Mouse (Mus musculus) spleen, adult 12 weeks (tissue): Measurements from ENCODE around the gene Baz1b.

Source experiments
- DNase-seq: peaks from one replicate; pipeline ENCODE4 v3.0.0; 2022; ENCODE audit warnings: low spot score

Baz1b gene

DNA sequence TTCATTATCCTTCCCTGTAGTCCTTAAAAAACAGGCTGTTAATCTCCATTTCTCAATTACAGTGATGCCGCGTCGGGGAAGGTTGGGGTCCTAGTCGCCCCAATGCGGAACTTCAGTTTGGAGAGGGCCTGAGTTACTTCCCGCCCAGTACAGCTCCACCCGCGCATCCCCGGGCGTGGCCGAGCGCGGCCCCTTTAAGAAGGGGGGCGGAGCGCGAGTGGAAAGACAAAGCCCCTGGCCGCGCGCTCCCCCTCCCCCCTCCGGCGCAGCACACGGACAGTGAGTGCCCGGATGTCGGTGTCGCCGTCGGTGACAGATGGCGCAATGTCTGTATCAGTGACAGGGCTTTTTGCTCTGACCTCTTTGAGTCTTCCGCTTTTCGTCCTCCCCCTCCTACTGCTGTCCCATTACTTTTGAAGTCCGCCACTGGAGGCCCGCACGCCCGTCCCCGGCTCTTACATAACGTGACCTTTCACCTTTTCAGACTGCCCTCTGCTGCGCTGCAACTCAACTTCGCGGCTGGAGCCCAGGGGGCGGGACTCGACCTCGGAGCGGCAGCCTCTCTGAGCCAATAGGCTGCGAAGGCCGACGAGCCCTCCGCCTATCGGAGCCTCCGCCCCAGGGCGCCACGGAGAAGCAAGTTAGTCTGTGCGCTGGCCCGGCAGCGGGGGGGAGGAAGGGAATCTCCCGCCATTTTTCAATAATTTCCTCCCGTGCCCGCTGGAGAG lies at the start of gene Baz1b:
TSS of gene Baz1b (plus strand) at position 644 of the 728 bp plus-strand sequence.
- peak; percentile 95 for DNase-seq

DNA sequence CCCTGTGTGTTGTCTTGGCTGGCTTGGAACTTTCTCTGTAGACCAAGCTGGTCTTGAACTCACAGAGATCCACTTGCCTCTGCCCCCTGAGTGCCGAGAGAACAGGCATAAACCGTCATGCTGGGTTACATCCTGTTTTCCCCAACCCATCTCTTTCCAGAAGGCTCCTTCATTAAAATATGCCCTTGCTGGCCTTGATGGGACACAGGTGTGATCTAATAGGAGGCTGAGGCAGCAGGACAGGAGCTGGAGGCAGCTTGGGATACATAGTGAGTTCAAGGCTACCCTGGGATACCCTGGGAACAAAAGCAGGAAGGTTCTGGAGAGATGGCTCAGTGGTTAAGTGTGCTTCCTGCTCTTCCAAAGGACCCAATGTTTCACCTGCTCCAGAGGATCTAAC lies 47.2 kb upstream of the Baz1b start:
- no peak for DNase-seq

DNA sequence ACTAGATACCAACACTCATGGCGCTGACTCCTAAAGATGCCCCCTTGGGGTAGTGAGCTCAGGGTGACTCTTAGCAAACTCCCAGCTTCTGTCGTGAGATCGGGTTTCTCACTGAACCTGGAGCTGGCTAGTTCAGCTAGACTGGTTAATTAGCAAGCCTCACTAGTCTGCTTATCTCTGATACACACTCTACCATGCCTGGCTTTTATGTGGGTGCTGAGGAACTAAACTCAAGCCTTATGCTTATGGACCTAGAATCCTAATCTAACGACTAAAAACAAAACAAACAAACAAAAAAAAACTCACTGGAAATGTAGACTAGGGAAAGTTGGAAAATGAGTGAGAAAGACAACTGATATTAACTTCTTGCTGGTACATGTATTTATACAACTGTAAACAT lies 42.6 kb upstream of the Baz1b start:
- DNase-seq: no peak

DNA sequence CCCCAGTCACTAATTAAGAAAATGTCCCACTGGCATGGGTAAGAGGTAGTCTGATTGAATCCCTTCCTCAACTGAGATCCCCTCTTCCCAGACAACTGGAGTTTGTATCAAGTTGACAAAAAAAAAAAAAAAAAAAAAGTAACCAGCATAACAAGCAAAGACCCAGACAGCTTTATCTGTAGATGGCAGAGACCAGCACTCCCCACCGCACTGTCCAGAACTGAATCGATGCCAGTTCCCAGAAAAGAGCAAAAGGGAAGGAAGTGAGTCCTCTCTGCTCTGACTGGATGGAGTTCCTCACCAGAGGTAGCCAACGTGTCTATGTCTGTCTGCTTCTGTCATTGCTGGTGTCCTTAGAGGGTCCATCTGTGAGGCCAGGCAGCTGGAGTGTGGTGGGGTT lies 41.5 kb upstream of the Baz1b start:
- DNase-seq: no peak

DNA sequence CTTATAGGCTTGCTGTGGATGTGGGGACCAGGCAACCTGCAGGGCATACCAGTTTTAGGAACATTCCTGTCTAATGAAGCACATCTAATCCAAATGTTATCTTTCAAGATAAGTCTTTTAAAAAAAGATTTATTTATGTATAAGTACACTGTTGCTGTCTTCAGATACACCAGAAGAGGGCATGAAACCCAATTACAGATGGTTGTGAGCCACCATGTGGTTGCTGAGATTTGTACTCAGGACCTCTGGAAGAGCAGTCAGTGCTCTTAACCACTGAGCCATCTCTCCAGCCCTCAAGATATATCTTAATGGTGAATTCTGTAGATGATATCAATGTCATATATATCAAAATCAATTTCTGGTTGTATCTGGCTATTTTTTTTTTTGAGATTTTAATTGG lies 41.1 kb upstream of the Baz1b start:
- no peak for DNase-seq

- no peak for DNase-seq
Measured at GRCm38 (mm10) chr5:135148715-135149052, 38.4 kb upstream of the Baz1b start.

DNA sequence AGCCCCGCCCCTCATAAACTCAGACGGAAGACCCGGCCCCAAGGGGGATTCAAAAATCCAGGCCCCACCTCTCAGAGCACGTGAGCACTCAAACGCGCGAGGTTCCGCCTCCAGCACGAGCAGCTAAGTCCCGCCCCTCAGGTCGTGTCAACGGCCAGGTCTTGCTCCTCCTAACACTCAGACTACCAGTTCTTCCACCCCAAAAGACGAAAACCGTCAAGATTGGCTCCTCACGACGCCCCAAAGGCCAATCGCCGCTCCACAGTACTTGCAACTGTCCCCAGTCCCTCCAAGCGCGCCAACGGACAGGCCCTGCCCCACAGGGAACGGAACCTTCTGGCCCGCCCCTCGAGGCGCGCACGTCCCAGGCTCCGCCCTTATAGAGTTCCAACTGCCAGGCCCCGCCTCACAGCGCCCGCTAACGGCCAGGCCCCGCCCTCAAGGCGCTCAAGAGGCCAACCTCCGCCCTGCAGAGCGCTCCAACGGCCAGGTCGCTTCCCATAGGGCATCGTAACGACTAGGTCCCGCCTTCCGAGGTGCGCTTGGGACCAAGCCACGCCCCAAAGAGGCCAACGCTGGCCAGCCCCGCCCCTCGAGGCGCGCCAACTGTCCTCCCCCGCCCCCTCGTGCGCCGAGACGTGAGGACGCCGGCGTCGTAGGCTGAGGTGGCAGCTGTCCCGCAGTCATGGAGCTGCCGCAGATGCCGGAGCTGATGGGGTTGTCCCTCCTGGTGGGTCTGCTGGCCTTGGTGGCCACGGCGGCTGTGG lies 37.8 kb upstream of the Baz1b start, which contains the start of gene Tbl2:
TSS of gene Tbl2 (plus strand) at position 605 of the 767 bp plus-strand sequence.
- peak; percentile 100 for DNase-seq

- no peak for DNase-seq
Measured at GRCm38 (mm10) chr5:135149820-135150178, 37.3 kb upstream of the Baz1b start.

- no peak for DNase-seq
Measured at GRCm38 (mm10) chr5:135156496-135156895, 30.6 kb upstream of the Baz1b start.

DNA sequence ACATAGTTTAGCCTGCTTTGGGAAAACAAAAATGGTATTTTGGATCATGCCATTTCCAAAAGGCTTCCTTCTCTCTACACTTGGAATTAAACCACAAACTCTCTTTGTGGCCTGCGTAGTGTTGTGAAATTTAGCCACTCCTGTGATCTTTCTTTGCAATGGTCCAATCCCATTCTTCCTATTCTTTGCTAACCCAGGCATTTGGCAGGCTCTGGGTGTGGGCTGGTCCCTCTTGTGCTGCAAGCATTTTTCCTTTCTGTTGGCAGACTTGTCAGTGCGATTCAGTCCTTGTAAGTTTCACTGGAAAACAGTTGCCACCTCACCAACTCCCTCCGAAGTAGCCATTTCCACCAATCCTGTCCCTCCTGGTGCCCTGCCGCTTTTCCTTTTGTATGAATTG lies 25.8 kb upstream of the Baz1b start:
- DNase-seq: no peak

DNA sequence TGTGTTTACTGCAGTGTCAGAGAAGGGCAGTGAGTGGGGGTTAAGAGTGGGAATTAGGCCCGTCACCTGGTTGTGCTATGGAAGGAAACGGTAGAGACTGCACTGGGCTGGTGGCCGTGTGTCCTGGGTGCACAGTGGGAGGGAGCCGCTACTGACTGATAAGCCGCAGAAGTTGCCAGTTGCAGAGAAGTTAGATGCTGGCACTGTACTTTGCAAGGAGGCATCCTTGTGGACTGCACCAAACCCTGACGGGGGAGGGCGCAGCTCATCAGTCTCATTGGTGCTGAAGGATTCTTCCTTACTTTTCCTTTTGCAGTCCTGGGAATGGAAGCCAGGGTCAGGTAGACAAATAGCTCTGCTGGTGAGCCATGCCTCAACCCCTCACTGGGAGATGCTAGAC lies 25.4 kb upstream of the Baz1b start:
- no peak for DNase-seq

DNA sequence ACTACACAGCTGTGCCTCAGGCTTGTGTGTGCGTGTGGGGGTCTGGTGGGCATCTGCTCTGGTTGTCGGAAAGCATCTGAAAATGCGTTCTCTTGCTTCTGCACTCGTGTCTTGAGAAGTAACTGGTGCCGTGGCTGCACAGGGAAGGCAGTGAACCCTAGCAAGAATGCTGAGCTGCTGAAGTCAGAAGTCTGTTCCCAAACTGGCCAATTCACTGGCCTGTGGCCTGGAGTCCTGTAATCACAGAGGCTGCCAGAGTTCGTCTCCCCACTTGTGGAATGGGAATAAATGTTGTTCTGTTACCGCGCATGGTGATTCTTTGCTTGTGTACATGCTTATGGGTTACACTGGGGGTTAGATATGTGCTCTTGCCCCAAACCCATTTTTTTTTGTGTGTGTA lies 24.7 kb upstream of the Baz1b start:
- no peak for DNase-seq

DNA sequence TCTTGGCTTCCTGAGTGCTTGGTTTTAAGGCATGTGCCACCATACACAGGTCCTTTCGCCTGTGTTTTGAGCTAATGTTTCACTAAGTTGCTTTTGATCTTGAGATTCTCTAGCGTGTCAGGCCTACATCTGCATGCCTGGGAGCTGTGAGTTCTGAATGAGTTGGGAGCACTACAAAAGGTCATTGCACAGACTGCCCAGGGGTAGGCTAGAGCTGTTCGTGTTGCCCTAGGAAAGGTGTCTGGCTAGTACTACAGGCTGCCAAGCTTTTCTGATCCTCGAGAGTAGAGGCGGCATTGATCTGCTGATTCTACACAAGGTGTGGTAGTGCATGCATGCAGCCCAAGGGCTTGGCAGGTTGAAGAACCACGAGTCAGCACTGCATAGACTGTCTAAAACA lies 24.2 kb upstream of the Baz1b start:
- no peak for DNase-seq

DNA sequence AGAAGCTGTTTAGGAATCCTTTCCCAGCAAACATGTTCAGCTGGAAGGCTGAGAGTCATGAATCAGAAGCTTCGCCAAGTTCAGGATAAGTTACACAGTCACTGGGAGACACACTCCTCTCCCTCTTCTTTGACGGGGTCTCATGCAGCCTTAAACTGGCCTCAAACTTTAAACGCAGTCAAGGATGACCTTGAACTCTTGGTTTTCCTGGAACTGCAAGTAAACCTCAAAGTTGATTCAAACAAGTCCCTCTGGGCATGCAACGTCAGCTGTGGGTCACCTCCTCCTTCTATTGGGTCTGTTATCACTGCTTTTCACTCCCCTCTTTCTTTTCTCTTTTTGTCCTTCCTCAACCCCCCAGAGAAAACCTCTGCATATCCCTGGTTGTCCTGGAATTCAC lies 20.2 kb upstream of the Baz1b start:
- no peak for DNase-seq

GRCm38 (mm10) chr5:135167469-135167868 lies 19.6 kb upstream of the Baz1b start:
- DNase-seq: no peak

DNA sequence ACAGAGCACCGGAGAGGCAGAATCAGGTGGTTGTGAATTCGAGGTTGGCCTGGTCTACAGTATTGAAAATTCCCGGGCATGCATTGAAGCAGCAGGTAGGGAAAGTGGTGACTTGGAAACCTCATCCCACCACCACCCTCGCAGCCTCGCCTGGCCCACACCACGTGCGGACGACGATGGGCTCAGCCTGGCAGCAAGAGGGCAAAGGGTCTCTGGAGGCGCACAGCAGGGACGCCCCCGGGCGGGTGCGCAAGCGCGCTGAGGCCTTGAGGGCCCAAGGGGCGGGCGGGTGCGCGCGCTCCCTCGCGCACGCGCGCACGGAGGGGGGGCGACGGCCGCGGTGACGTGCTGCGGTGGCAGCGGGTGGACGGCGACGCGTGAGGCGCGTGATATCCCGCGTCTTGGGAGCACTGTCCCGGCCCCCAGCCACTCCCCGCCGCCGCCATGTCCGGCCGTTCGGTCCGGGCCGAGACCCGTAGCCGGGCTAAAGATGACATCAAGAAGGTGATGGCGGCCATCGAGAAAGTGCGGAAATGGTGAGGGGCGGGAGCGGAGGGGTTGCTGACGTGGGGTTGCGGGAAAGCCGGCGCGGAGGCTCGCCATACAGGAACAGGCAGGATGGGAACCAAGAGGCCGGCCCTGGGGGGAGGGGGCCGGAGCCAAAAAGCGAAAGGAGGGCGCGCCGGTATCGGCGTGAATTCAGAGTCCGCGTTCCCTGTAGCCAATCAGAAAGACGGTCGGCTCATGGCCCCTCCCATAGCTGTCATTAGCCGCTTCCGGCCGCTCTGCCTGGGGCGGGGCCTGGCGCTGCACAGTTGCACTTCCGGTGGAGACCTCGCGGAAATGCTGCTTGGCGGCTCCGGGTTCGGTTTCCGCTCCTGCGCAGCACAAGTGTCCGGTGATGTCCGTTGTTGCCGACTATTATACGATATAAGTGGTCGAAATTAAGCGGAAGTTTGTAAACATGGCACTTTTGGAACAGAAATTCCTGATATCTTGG lies 18.7 kb upstream of the Baz1b start, which contains the start of gene Bcl7b:
TSS of gene Bcl7b (plus strand) at position 221 of the 1,000 bp plus-strand sequence.
- peak; percentile 93 for DNase-seq

DNA sequence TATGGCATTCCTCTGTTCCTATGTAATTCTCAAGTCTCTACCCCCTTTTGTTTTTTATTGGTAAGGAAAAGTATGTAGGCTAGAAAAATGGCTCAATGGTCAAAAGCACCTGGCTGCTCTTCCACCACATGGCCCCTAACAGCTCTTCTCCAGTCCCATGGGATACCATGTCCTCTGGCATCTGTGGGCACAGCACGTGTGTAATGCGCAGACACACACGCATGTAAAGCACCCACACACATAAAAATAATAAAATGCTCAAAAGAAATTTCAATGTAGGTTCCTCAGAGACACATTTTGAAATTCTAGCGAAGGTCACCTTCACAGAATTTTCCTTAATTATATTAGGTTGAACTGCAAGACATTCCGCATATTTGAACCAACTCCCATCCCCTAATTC lies 17.6 kb upstream of the Baz1b start:
- no peak for DNase-seq

GRCm38 (mm10) chr5:135171688-135172220 lies 15.3 kb upstream of the Baz1b start:
- no peak for DNase-seq

DNA sequence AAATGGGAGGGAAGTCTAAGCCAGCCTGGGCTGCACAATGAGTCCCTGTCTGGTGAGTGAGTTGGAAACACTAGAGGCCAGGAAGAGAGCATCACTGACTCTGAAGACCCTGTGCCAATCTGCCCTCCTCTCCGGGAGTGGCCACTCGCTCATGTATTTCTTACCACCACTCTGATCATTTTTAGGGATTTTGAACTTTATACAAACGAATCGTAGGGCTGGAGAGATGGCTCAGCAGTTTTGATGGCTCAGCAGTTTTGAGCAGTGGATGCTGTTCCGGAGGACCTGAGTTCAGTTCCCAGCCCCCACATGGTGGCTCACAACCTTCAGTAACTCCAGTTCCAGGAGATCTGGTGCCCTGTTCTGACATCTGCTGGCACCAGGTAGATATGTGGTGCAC lies 14.1 kb upstream of the Baz1b start:
- no peak for DNase-seq

- DNase-seq: no peak
Measured at GRCm38 (mm10) chr5:135175086-135175485, 12.0 kb upstream of the Baz1b start.

- DNase-seq: no peak
Measured at GRCm38 (mm10) chr5:135178523-135178922, 8.5 kb upstream of the Baz1b start.

DNA sequence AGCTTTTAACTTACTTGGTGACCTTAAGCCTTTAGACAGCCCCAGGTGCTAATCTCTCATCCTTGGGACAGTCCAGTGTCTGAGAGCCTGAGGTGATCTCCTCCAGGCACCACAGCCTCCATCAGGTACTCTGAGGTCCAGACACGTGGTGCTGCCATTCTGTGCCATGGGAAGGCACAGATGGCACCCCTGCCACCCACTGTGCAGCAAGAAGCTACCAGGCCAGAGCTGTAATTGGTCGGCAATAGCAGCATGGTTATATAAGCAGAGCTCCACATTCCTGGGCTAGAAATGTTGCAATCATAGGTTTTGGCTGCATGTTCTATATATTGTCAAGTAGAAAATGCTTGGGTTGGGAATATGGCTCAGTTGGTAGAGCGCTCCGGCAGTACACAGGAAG lies 8.1 kb upstream of the Baz1b start:
- DNase-seq: no peak
